Mouse (Mus musculus): ENCODE measurements around the gene Trim38. TPM values are rescaled to one million over a fixed set of nuclear protein-coding genes. Genes with fewer than 3 reads are reported as not detected.
A peak's percentile ranks its signal among the peaks of the same experiment; 100 is the strongest.

Trim38 gene
- polyA plus RNA-seq, 2 experiments: 0.04 TPM; not detected in 1

GRCm38 (mm10) chr13:23763242-23763585 lies 6.5 kb upstream of the Trim38 start:
- TF ChIP-seq POLR2A (IDR thresholded peaks at IDR 0.05; ENCODE audit: borderline replicate concordance, extremely low read depth, insufficient read depth, insufficient read length): no peak
- ATAC-seq (ENCODE audit: low FRiP score, low read depth): no peak
- peak overlapping the region; percentile 94 for H3K27ac ChIP-seq (replicated peaks; ENCODE audit: low read depth, low read length)
- peak overlapping the region; percentile 52 for H3K4me3 ChIP-seq (replicated peaks; ENCODE audit: low read length)
- WGBS: under 1% methylated on average over 10 of the region's 10 CpGs
- no peaks in the 10 kb centered on the region for H3K27me3 ChIP-seq (ENCODE audit: control insufficient read depth, insufficient read depth, low read length)
- peak overlapping the region; percentile 44 for H3K9ac ChIP-seq (ENCODE audit: low read depth, low read length, severe bottlenecking)
- H3K36me3 ChIP-seq (ENCODE audit: control insufficient read depth, insufficient read depth, low read length): no peaks in the 10 kb centered on the region
- H3K9me3 ChIP-seq (ENCODE audit: control insufficient read depth, low read length): no peaks in the 10 kb centered on the region
- no peak for DNase-seq (ENCODE audit: low spot score)
- H3K4me2 ChIP-seq (replicated peaks; ENCODE audit: low read depth, low read length, severe bottlenecking): peak overlapping the region; percentile 85
- H3K4me1 ChIP-seq (ENCODE audit: control insufficient read depth, insufficient read depth, low read length): peaks cover 20% of the 10 kb centered on the region

GRCm38 (mm10) chr13:23763586-23764323 lies 6.0 kb upstream of the Trim38 start, which contains the start of gene Hist1h1a:
Gene Hist1h1a (plus strand): TSS chr13:23763666.
- Histone ChIP-seq H3K4me2 (replicated peaks; ENCODE audit: low read depth, low read length, severe bottlenecking) (peak within 1 kb of the TSS; percentile 85), H3K36me3 (ENCODE audit: control insufficient read depth, insufficient read depth, low read length) (no peaks in the 10 kb centered on the region), H3K9ac (ENCODE audit: low read depth, low read length, severe bottlenecking) (peak within 1 kb of the TSS; percentile 75), H3K4me3 (replicated peaks; ENCODE audit: low read length) (peak within 1 kb of the TSS; percentile 52), H3K4me1 (ENCODE audit: control insufficient read depth, insufficient read depth, low read length) (peaks cover 20% of the 10 kb centered on the region), H3K27me3 (ENCODE audit: control insufficient read depth, insufficient read depth, low read length) (no peaks in the 10 kb centered on the region), H3K9me3 (ENCODE audit: control insufficient read depth, low read length) (no peaks in the 10 kb centered on the region), H3K27ac (replicated peaks; ENCODE audit: low read depth, low read length) (peak within 1 kb of the TSS; percentile 94)
- TF ChIP-seq POLR2A (IDR thresholded peaks at IDR 0.05; ENCODE audit: borderline replicate concordance, extremely low read depth, insufficient read depth, insufficient read length): peak; percentile 98; the same call in 1 of the 2 replicates
- WGBS: 4% methylated on average over 34 of the region's 34 CpGs
- ATAC-seq (ENCODE audit: low FRiP score, low read depth) (peak; percentile 74), DNase-seq (ENCODE audit: low spot score) (peak; percentile 99)

- ATAC-seq (ENCODE audit: low FRiP score, low read depth): no peak
- DNase-seq (ENCODE audit: low spot score): no peak
- H3K9ac ChIP-seq (ENCODE audit: low read depth, low read length, severe bottlenecking): peak overlapping the region; percentile 75
Observed at GRCm38 (mm10) chr13:23764324-23765171, 5.2 kb upstream of the Trim38 start.

GRCm38 (mm10) chr13:23765172-23765513 lies 4.6 kb upstream of the Trim38 start:
- Histone ChIP-seq H3K4me2 (replicated peaks; ENCODE audit: low read depth, low read length, severe bottlenecking) (no peak overlapping the region), H3K9me3 (ENCODE audit: control insufficient read depth, low read length) (no peaks in the 10 kb centered on the region)

More at GRCm38 (mm10) chr13:23764324-23765171, 5.2 kb upstream of the Trim38 start:
- 34% methylated on average over 12 of the region's 12 CpGs for WGBS
- no peaks in the 10 kb centered on the region for H3K36me3 ChIP-seq (ENCODE audit: control insufficient read depth, insufficient read depth, low read length)
- peaks cover 20% of the 10 kb centered on the region for H3K4me1 ChIP-seq (ENCODE audit: control insufficient read depth, insufficient read depth, low read length)
- H3K27ac ChIP-seq (replicated peaks; ENCODE audit: low read depth, low read length): peak overlapping the region; percentile 94
- no peaks in the 10 kb centered on the region for H3K9me3 ChIP-seq (ENCODE audit: control insufficient read depth, low read length)
- H3K4me3 ChIP-seq (replicated peaks; ENCODE audit: low read length): peak overlapping the region; percentile 52
- no peak for TF ChIP-seq POLR2A (IDR thresholded peaks at IDR 0.05; ENCODE audit: borderline replicate concordance, extremely low read depth, insufficient read depth, insufficient read length)
- peak overlapping the region; percentile 85 for H3K4me2 ChIP-seq (replicated peaks; ENCODE audit: low read depth, low read length, severe bottlenecking)
- H3K27me3 ChIP-seq (ENCODE audit: control insufficient read depth, insufficient read depth, low read length): no peaks in the 10 kb centered on the region

GRCm38 (mm10) chr13:23766772-23767171 lies 2.9 kb upstream of the Trim38 start:
- Histone ChIP-seq H3K9me3 (ENCODE audit: control insufficient read depth, low read length) (no peaks in the 10 kb centered on the region), H3K27ac (replicated peaks; ENCODE audit: low read depth, low read length) (no peak overlapping the region), H3K9ac (ENCODE audit: low read depth, low read length, severe bottlenecking) (no peak overlapping the region), H3K27me3 (ENCODE audit: control insufficient read depth, insufficient read depth, low read length) (no peaks in the 10 kb centered on the region), H3K4me1 (ENCODE audit: control insufficient read depth, insufficient read depth, low read length) (peaks cover 11% of the 10 kb centered on the region), H3K4me2 (replicated peaks; ENCODE audit: low read depth, low read length, severe bottlenecking) (no peak overlapping the region), H3K36me3 (ENCODE audit: control insufficient read depth, insufficient read depth, low read length) (no peaks in the 10 kb centered on the region), H3K4me3 (replicated peaks; ENCODE audit: low read length) (no peak overlapping the region)
- TF ChIP-seq POLR2A (IDR thresholded peaks at IDR 0.05; ENCODE audit: borderline replicate concordance, extremely low read depth, insufficient read depth, insufficient read length): no peak
- ATAC-seq (ENCODE audit: low FRiP score, low read depth): no peak
- DNase-seq (ENCODE audit: low spot score): no peak

More at GRCm38 (mm10) chr13:23765172-23765513, 4.6 kb upstream of the Trim38 start:
- ATAC-seq (ENCODE audit: low FRiP score, low read depth) (no peak), DNase-seq (ENCODE audit: low spot score) (no peak)
- no peak for TF ChIP-seq POLR2A (IDR thresholded peaks at IDR 0.05; ENCODE audit: borderline replicate concordance, extremely low read depth, insufficient read depth, insufficient read length)
- H3K9ac ChIP-seq (ENCODE audit: low read depth, low read length, severe bottlenecking): no peak overlapping the region
- H3K27me3 ChIP-seq (ENCODE audit: control insufficient read depth, insufficient read depth, low read length): no peaks in the 10 kb centered on the region
- H3K36me3 ChIP-seq (ENCODE audit: control insufficient read depth, insufficient read depth, low read length): no peaks in the 10 kb centered on the region
- H3K27ac ChIP-seq (replicated peaks; ENCODE audit: low read depth, low read length): no peak overlapping the region
- no peak overlapping the region for H3K4me3 ChIP-seq (replicated peaks; ENCODE audit: low read length)
- WGBS: 47% methylated on average over 1 of the region's 1 CpGs
- peaks cover 16% of the 10 kb centered on the region for H3K4me1 ChIP-seq (ENCODE audit: control insufficient read depth, insufficient read depth, low read length)
